Mouse (Mus musculus) thymus, postnatal 4 days (tissue): ENCODE measurements around the gene Gm16867.
"Not testable (repeated sequence)": the region's sequence is repeated elsewhere in the genome, so short reads cannot be mapped to it uniquely, and the experiment has no call there.

Experiments
- DNase-seq: peaks from one replicate; pipeline ENCODE4 v3.0.0; 2021

Gene Gm16867

DNA sequence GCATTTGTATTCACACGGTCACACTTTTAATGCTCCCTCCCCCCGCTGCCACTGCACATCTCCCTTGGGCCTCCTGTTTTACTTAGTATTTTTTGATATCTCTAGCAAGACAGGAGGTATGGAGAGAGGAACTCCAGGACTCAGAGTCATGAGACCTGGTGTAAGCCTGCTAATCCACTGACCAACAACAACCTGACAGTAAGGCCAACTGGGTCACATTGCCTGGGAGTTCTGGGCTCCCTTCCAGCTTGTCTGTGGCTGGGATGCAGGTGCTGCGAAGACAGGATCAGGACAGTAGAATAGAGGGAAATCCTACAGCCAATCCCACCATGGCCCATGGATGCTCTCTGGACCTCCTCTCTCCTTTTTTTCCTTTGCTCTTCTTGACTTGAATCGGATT, 38.7 kb downstream of the Gm16867 start:
- not testable (repeated sequence) for DNase-seq

DNA sequence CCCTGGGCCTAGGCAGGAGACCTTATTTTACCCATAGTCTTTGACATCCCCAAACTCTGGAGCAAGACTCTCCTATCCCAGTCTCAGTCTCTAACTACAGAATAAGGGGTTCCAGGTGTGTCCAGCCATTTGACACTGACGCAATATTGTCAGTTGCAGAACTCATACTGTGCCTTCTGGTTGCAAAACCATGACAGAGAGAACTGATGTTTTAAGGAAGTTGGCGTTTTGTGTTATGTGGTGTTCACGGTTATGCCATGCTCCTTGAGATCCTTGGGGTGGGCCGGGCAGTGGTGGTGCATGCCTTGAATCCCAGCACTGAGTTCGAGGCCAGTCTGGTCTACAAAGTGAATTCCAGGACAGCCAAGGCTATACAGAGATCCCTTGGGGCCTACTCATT, 45.5 kb downstream of the Gm16867 start:
- not testable (repeated sequence) for DNase-seq

DNA sequence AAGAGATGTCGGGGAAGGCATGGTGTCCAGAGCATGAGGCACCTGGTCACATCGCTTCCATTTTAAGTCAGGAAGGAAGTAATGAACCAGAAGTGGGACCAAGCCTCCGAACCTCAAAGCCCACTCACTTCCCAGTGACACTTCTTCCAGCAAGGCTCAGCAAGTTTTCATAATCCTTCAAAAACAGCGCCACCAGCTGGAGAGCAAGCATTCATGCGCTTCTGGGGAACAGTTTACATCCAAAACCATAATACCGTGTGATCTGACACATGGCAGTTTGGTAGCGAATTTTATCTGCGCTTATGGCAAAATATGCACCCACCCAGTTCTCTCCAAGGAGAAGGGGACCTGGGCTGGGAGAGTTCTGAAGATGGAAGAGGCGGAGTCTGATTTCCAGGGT, 48.5 kb downstream of the Gm16867 start:
- DNase-seq, result not testable (repeated sequence)

DNA sequence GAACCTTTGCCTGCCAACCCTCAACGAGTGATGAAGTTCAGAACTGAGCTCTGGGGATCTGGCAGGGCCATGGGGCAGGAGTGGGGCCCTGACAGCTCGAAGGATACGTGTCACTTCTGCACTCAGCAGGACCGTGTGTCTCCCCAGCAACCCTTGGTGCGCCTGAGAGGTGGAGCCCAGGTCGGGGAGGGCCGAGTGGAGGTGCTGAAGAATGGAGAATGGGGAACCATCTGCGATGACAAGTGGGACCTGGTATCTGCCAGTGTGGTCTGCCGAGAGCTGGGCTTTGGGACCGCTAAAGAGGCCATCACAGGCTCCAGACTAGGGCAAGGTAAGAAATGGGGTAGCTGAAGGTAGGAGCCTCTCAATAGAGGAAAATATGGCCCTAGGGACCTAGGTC, 54.3 kb downstream of the Gm16867 start:
- not testable (repeated sequence) for DNase-seq

DNA sequence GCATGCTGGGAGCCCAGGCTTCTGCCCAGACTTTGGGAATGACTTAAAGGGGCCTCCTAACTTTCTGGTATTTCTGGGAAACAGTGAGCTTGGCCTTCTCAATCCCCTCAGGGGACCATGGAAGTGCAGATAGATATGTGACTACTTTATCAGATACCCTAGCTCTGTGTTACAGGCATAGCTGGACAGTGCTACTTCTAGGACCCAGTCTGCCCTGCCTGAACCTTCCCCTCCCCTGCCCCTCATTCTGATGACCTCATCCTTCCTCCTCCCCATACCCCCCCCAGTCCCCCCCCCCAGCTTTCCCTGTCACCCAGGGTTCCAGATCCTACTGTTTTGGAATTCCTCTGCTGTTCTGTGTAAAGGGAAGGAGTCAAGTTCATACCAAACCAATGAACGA, 56.2 kb downstream of the Gm16867 start:
- DNase-seq, result not testable (repeated sequence)

DNA sequence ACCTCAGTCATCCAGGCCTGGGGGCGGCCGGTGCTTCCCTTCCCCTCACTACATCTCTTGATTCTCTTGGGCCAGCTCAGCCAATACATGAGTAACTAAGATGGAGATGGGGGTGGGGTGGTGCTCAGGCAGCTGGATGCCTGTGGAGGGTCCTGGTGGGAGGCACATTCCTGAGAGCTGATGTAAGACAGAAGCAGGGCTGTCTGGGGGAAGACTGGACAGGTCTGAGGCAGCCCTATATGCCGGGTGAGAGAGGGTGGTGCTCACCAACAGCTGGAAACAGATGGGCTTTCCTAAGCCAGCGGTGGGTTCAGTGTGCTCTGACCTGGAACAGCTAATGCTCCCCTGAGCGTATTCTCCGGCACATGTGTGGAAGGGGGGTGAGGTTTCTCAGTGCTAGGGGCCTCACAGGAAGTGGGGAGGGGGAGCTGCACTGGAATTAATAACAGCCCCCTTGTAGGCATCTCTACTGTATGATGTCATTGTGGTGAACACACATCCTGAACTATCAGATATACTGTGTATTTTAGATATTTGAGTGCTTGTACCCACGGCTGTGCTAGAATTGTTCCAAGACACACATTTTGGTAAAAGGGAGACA, 60.0 kb downstream of the Gm16867 start:
- not testable (repeated sequence) for DNase-seq

DNA sequence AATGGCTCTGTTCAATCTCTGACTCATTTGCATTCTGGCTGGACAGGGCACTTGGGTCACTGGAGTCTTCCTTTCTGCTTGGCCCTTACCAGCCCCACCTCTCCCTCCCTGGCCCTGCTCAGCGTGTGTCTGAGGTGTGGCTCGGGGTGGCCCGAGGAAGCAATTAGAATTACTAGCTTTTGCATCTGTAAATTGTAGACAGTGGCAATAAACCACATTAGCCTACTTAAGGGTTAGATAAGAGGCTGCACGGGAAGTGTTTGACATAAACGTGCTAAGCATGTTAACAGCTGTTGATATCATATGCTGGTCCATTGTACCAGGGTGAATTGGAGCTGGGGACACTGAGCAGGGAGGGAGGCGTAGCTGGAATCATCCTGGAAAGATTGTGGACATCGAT, 62.2 kb downstream of the Gm16867 start:
- not testable (repeated sequence) for DNase-seq

DNA sequence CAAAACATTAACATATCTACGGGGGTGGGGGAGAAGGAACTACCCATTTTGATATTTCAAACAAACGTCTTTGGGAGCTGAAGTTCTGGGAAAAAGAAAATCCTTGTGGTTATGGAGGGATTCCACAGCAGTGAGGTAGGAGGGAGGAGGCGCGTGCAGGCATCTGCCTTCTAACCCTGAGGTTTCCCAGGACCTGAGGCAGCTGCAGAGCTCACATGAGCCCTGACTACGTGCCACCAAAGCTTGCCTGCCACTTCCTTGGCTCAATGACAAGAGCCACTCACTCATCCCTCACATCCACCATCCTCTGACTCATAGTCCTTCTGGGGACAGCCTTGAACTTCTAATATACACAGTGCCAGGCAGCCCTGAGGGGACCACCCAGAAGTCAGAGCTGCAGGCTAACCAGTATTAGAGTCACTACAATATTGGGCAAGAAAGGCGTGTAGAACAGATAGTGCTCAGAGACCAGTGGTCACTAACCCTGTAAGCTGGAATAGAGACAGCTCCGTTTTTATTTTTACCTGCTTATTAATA, 64.4 kb downstream of the Gm16867 start:
- not testable (repeated sequence) for DNase-seq

DNA sequence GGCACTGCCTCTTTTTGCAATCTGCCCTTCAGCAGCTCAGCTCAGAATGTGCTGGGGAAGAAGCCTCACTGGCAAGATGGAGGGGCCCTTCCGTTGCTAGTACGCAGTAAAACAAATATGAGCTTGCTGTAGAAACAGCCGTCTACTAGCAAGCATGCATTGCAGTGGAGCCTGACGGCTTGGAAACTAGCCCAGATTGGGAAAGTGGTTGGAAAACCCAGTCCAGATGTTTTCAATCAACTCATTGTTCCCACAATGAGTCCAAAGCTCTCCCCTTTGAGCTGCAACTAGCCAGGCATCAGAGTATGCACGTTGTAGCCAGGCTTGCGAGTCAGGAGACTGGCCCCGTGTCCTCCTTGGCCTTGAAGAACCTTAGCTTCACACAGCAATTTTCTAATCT, 82.2 kb downstream of the Gm16867 start:
- not testable (repeated sequence) for DNase-seq

DNA sequence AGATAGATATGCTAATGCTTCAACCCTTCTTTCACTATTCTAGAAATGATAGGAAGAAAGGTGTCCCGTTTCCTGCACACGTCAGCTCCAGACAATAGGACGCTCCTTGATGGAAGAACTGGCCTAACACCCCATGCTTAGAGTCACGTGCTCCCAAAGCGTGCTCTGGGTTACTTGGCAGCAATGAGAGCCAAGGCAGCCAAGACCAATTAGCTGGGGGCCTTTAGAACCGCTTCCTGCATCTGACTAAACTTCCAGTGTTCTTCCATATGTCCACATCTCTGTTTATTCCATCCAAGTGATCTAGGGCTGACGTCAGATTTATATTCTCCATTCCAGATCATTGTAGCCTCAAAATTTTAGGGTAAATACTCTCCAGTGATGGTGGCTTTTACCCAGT, 85.6 kb downstream of the Gm16867 start:
- DNase-seq, result not testable (repeated sequence)
